Mouse (Mus musculus) inflammation-experienced regulatory T-cells (primary cell): ENCODE data around the gene Lig4. TPM values are rescaled to one million over a fixed set of nuclear protein-coding genes. Genes with fewer than 3 reads are reported as not detected.

Experiments
- polyA plus RNA-seq, 2 experiments: library from polyadenylated mRNA; unstranded; fragments of 100-300 nt; shearing (Covaris generic); gene quantifications; one replicate each; pipeline ENCODE4 v1.2.1; 2017

The Lig4 gene
- polyA plus RNA-seq: 1 to 10 TPM; 4.2 to 4.8 TPM

GRCm38 (mm10) chr8:9977573-9978314 lies at the start of gene Lig4, which contains the start of gene Abhd13:
TSS of gene Lig4 (minus strand) at chr8:9977686.
TSS of gene Abhd13 (plus strand) at chr8:9977707.

GRCm38 (mm10) chr8:10006156-10006985 lies 28.9 kb upstream of the Lig4 start, which contains the start of gene Tnfsf13b:
TSS of gene Tnfsf13b (plus strand) at chr8:10006467.

Other genes with a start within 250 kb of the Lig4 start
- 1 to 10 TPM in 1 of 2 experiments, under 1 TPM in 1; 0.12 to 1.4 TPM for gene Fam155a, start 206.5 kb downstream of the Lig4 start, polyA plus RNA-seq
- gene Gm10217, start 113.4 kb downstream of the Lig4 start, polyA plus RNA-seq: not detected
- gene Abhd13, start within 50 bp of the Lig4 start, polyA plus RNA-seq: 10 to 100 TPM; 18.5 to 22.6 TPM
- gene Tnfsf13b, start 28.8 kb upstream of the Lig4 start, polyA plus RNA-seq: 10 to 100 TPM in 1 of 2 experiments, 1 to 10 TPM in 1; 5.4 to 13.6 TPM
- 1 to 10 TPM in 1 of 2 experiments, under 1 TPM in 1; 0.11 to 1.3 TPM for gene Myo16, start 176.2 kb upstream of the Lig4 start, polyA plus RNA-seq